Mouse (Mus musculus): ENCODE measurements at regions not wholly inside any gene's neighbourhood (a gene's known extent, or its start where the extent isn't known, plus 50 kb on each side); places are given as distances from the start of the nearest gene placed in this dataset.

- TF ChIP-seq GATA1 (IDR thresholded peaks at IDR 0.05; ENCODE audit: borderline replicate concordance, low read length) (no peak), FLI1 (IDR thresholded peaks at IDR 0.05; ENCODE audit: low read length) (no peak)
Observed at GRCm38 (mm10) chr9:67105867-67106266, 56.7 kb upstream of the Tpm1 start.

Measured in megakaryocyte, embryonic 14.5 days (primary cell).